Mouse (Mus musculus): ENCODE results near the gene Wipf1. TPM values are rescaled to one million over a fixed set of nuclear protein-coding genes. Genes with fewer than 3 reads are reported as not detected.

The Wipf1 gene
- polyA plus RNA-seq, 1 experiment = 143 TPM

GRCm38 (mm10) chr2:73453085-73453484 lies 76.4 kb downstream of the Wipf1 start:
- peak overlapping the region; percentile 73 for H3K27ac ChIP-seq (ENCODE audit: insufficient read depth, low read depth, low read length)
- peaks cover 60% of the 10 kb centered on the region for H3K4me1 ChIP-seq (ENCODE audit: control insufficient read depth, insufficient read depth, low read length)
- no peak for TF ChIP-seq POLR2A (IDR thresholded peaks at IDR 0.05; ENCODE audit: borderline replicate concordance, low read depth, low read length)
- TF ChIP-seq CTCF (IDR thresholded peaks at IDR 0.05; ENCODE audit: low read depth, low read length) = no peak
- H3K4me3 ChIP-seq (ENCODE audit: insufficient read depth, low read length) = peak overlapping the region; percentile 30

GRCm38 (mm10) chr2:73452556-73452955 lies 77.0 kb downstream of the Wipf1 start:
- peaks cover 55% of the 10 kb centered on the region for H3K4me1 ChIP-seq (ENCODE audit: control insufficient read depth, insufficient read depth, low read length)
- TF ChIP-seq CTCF (IDR thresholded peaks at IDR 0.05; ENCODE audit: low read depth, low read length) (no peak), POLR2A (IDR thresholded peaks at IDR 0.05; ENCODE audit: borderline replicate concordance, low read depth, low read length) (no peak)
- H3K4me3 ChIP-seq (ENCODE audit: insufficient read depth, low read length) = no peak overlapping the region
- H3K27ac ChIP-seq (ENCODE audit: insufficient read depth, low read depth, low read length) = peak overlapping the region; percentile 14

GRCm38 (mm10) chr2:73451541-73451940 lies 78.0 kb downstream of the Wipf1 start:
- Histone ChIP-seq H3K4me3 (ENCODE audit: insufficient read depth, low read length) (no peak overlapping the region), H3K27ac (ENCODE audit: insufficient read depth, low read depth, low read length) (no peak overlapping the region), H3K4me1 (ENCODE audit: control insufficient read depth, insufficient read depth, low read length) (peaks cover 45% of the 10 kb centered on the region)
- TF ChIP-seq CTCF (IDR thresholded peaks at IDR 0.05; ENCODE audit: low read depth, low read length) (no peak), POLR2A (IDR thresholded peaks at IDR 0.05; ENCODE audit: borderline replicate concordance, low read depth, low read length) (no peak)

GRCm38 (mm10) chr2:73450172-73450715 lies 79.3 kb downstream of the Wipf1 start:
- H3K4me1 ChIP-seq (ENCODE audit: control insufficient read depth, insufficient read depth, low read length) = peaks cover 37% of the 10 kb centered on the region
- no peak overlapping the region for H3K27ac ChIP-seq (ENCODE audit: insufficient read depth, low read depth, low read length)
- no peak overlapping the region for H3K4me3 ChIP-seq (ENCODE audit: insufficient read depth, low read length)
- TF ChIP-seq POLR2A (IDR thresholded peaks at IDR 0.05; ENCODE audit: borderline replicate concordance, low read depth, low read length) (no peak), CTCF (IDR thresholded peaks at IDR 0.05; ENCODE audit: low read depth, low read length) (no peak)

GRCm38 (mm10) chr2:73443985-73444384 lies 85.5 kb downstream of the Wipf1 start:
- Histone ChIP-seq H3K27ac (ENCODE audit: insufficient read depth, low read depth, low read length) (no peak overlapping the region), H3K4me3 (ENCODE audit: insufficient read depth, low read length) (no peak overlapping the region), H3K4me1 (ENCODE audit: control insufficient read depth, insufficient read depth, low read length) (no peaks in the 10 kb centered on the region)
- no peak for TF ChIP-seq CTCF (IDR thresholded peaks at IDR 0.05; ENCODE audit: low read depth, low read length)
- TF ChIP-seq POLR2A (IDR thresholded peaks at IDR 0.05; ENCODE audit: borderline replicate concordance, low read depth, low read length) = no peak

- Histone ChIP-seq H3K4me3 (ENCODE audit: insufficient read depth, low read length) (no peak overlapping the region), H3K27ac (ENCODE audit: insufficient read depth, low read depth, low read length) (no peak overlapping the region), H3K4me1 (ENCODE audit: control insufficient read depth, insufficient read depth, low read length) (no peaks in the 10 kb centered on the region)
- TF ChIP-seq POLR2A (IDR thresholded peaks at IDR 0.05; ENCODE audit: borderline replicate concordance, low read depth, low read length) = no peak
Measured at GRCm38 (mm10) chr2:73442015-73442414, 87.5 kb downstream of the Wipf1 start.

GRCm38 (mm10) chr2:73440319-73440718 lies 89.2 kb downstream of the Wipf1 start:
- TF ChIP-seq CTCF (IDR thresholded peaks at IDR 0.05; ENCODE audit: low read depth, low read length) (no peak), POLR2A (IDR thresholded peaks at IDR 0.05; ENCODE audit: borderline replicate concordance, low read depth, low read length) (no peak)
- H3K27ac ChIP-seq (ENCODE audit: insufficient read depth, low read depth, low read length) = no peak overlapping the region
- no peaks in the 10 kb centered on the region for H3K4me1 ChIP-seq (ENCODE audit: control insufficient read depth, insufficient read depth, low read length)
- H3K4me3 ChIP-seq (ENCODE audit: insufficient read depth, low read length) = no peak overlapping the region

GRCm38 (mm10) chr2:73436976-73437375 lies 92.6 kb downstream of the Wipf1 start:
- TF ChIP-seq POLR2A (IDR thresholded peaks at IDR 0.05; ENCODE audit: borderline replicate concordance, low read depth, low read length) (no peak), CTCF (IDR thresholded peaks at IDR 0.05; ENCODE audit: low read depth, low read length) (no peak)
- Histone ChIP-seq H3K4me1 (ENCODE audit: control insufficient read depth, insufficient read depth, low read length) (no peaks in the 10 kb centered on the region), H3K27ac (ENCODE audit: insufficient read depth, low read depth, low read length) (no peak overlapping the region), H3K4me3 (ENCODE audit: insufficient read depth, low read length) (no peak overlapping the region)

GRCm38 (mm10) chr2:73435847-73436246 lies 93.7 kb downstream of the Wipf1 start:
- Histone ChIP-seq H3K4me3 (ENCODE audit: insufficient read depth, low read length) (no peak overlapping the region), H3K27ac (ENCODE audit: insufficient read depth, low read depth, low read length) (no peak overlapping the region), H3K4me1 (ENCODE audit: control insufficient read depth, insufficient read depth, low read length) (no peaks in the 10 kb centered on the region)
- TF ChIP-seq CTCF (IDR thresholded peaks at IDR 0.05; ENCODE audit: low read depth, low read length) = no peak
- no peak for TF ChIP-seq POLR2A (IDR thresholded peaks at IDR 0.05; ENCODE audit: borderline replicate concordance, low read depth, low read length)

GRCm38 (mm10) chr2:73431959-73432396 lies 97.6 kb downstream of the Wipf1 start:
- H3K27ac ChIP-seq (ENCODE audit: insufficient read depth, low read depth, low read length) = no peak overlapping the region
- H3K4me3 ChIP-seq (ENCODE audit: insufficient read depth, low read length) = no peak overlapping the region
- TF ChIP-seq POLR2A (IDR thresholded peaks at IDR 0.05; ENCODE audit: borderline replicate concordance, low read depth, low read length) = no peak
- no peak for TF ChIP-seq CTCF (IDR thresholded peaks at IDR 0.05; ENCODE audit: low read depth, low read length)
- no peaks in the 10 kb centered on the region for H3K4me1 ChIP-seq (ENCODE audit: control insufficient read depth, insufficient read depth, low read length)
